Mouse (Mus musculus) MEL (cell line): ENCODE results near the gene Lipk. TPM values are rescaled to one million over a fixed set of nuclear protein-coding genes. Genes with fewer than 3 reads are reported as not detected.
A peak's percentile ranks its signal among the peaks of the same experiment; 100 is the strongest.

ENCODE experiments used
- DNase-seq: peaks from one replicate; pipeline ENCODE4 v3.0.0; 2011; ENCODE audit warnings: low read depth, low spot score
- H3K27ac ChIP-seq: 2 replicates; pipeline ENCODE4 v1.5.1; 2012; ENCODE audit warnings: low read depth, mild to moderate bottlenecking, control low read depth, low read length, moderate library complexity; ENCODE audit not compliant: control insufficient read depth
- H3K27me3 ChIP-seq, 2 experiments: fragments of 150-350 bp in 1 of 2; sonication (generic) in 1 of 2; 2 replicates each; pipeline ENCODE4 v1.6.1; 2012; ENCODE audit warnings: low read length in 2 of 2, mild to moderate bottlenecking in 2 of 2, improper control_type of control experiment in 1 of 2, moderate library complexity in 1 of 2; ENCODE audit not compliant: insufficient read depth in 2 of 2, control insufficient read depth in 1 of 2
- H3K36me3 ChIP-seq, 2 experiments: 2 replicates each; pipeline ENCODE4 v1.6.1; 2012 to 2014; ENCODE audit warnings: low read length in 2 of 2, improper control_type of control experiment in 1 of 2, inconsistent platforms in 1 of 2, mild to moderate bottlenecking in 1 of 2; ENCODE audit not compliant: insufficient read depth in 2 of 2, control insufficient read depth in 1 of 2
- H3K4me1 ChIP-seq, 2 experiments: fragments of 150-350 bp in 1 of 2; sonication (generic) in 1 of 2; 2 replicates each; pipeline ENCODE4 v1.6.1; 2012; ENCODE audit warnings: low read length in 2 of 2, improper control_type of control experiment in 1 of 2, mild to moderate bottlenecking in 1 of 2; ENCODE audit not compliant: insufficient read depth in 2 of 2, control insufficient read depth in 1 of 2
- H3K4me3 ChIP-seq, 2 experiments: fragments of 150-350 bp in 1 of 2; sonication (generic) in 1 of 2; 2 replicates each; pipeline ENCODE4 v1.5.1; 2012; ENCODE audit warnings: low read depth in 2 of 2, low read length in 2 of 2, mild to moderate bottlenecking in 2 of 2, moderate library complexity in 2 of 2, control low read depth in 1 of 2, improper control_type of control experiment in 1 of 2; ENCODE audit not compliant: control insufficient read depth in 1 of 2, insufficient read depth in 1 of 2
- H3K79me2 ChIP-seq: 2 replicates; pipeline ENCODE4 v1.6.1; 2012; ENCODE audit warnings: mild to moderate bottlenecking, low read length, moderate library complexity; ENCODE audit not compliant: control insufficient read depth, poor library complexity, insufficient read depth
- H3K9ac ChIP-seq: 2 replicates; pipeline ENCODE4 v1.6.1; 2012; ENCODE audit warnings: low read depth, mild to moderate bottlenecking, control low read depth, low read length, moderate library complexity; ENCODE audit not compliant: control insufficient read depth, poor library complexity, severe bottlenecking
- H3K9me3 ChIP-seq: fragments of 150-350 bp; sonication (generic); replicated peaks from 2 replicates; pipeline ENCODE4 v1.6.1; 2012; ENCODE audit warnings: mild to moderate bottlenecking, low read length, improper control_type of control experiment, moderate library complexity; ENCODE audit not compliant: insufficient read depth
- BHLHE40 ChIP-seq: IDR thresholded peaks from 2 replicates; pipeline ENCODE4 v1.6.1; 2012; ENCODE audit warnings: low read depth, mild to moderate bottlenecking, inconsistent platforms, low read length, improper control_type of control experiment, borderline replicate concordance
- CTCF ChIP-seq, 3 experiments: IDR thresholded peaks in 2 of 3; conservative IDR thresholded peaks in 1 of 3; 2 replicates each; pipeline ENCODE4 v1.5.1; 2011 to 2012; ENCODE audit warnings: low read length in 3 of 3, low read depth in 2 of 3, mild to moderate bottlenecking in 2 of 3, improper control_type of control experiment in 1 of 3, inconsistent platforms in 1 of 3, mixed read lengths in 1 of 3, moderate library complexity in 1 of 3; ENCODE audit not compliant: control insufficient read depth in 1 of 3, insufficient read depth in 1 of 3, poor library complexity in 1 of 3, severe bottlenecking in 1 of 3
- E2F4 ChIP-seq: IDR thresholded peaks from 2 replicates; pipeline ENCODE4 v1.6.1; 2011; ENCODE audit warnings: low read depth, low read length, improper control_type of control experiment, borderline replicate concordance
- ELF1 ChIP-seq: IDR thresholded peaks from 2 replicates; pipeline ENCODE4 v1.6.1; 2014; ENCODE audit warnings: low read depth, mild to moderate bottlenecking, inconsistent platforms, low read length, improper control_type of control experiment, moderate library complexity
- EP300 ChIP-seq, 2 experiments: IDR thresholded peaks; 2 replicates each; pipeline ENCODE4 v1.6.1; 2011; ENCODE audit warnings: improper control_type of control experiment in 2 of 2, low read length in 2 of 2, low read depth in 1 of 2, mild to moderate bottlenecking in 1 of 2
- ETS1 ChIP-seq: IDR thresholded peaks from 2 replicates; pipeline ENCODE4 v1.6.1; 2012; ENCODE audit warnings: low read depth, mild to moderate bottlenecking, inconsistent platforms, low read length, improper control_type of control experiment, moderate library complexity
- GATA1 ChIP-seq: IDR thresholded peaks from 2 replicates; pipeline ENCODE4 v1.6.1; 2011; ENCODE audit warnings: low read depth, low read length, improper control_type of control experiment
- JUND ChIP-seq: IDR thresholded peaks from 2 replicates; pipeline ENCODE4 v1.6.1; 2011; ENCODE audit warnings: low read depth, mild to moderate bottlenecking, improper control_type of control experiment, low read length
- NELFE ChIP-seq: IDR thresholded peaks from 2 replicates; pipeline ENCODE4 v1.6.1; 2011; ENCODE audit warnings: low read depth, low read length, improper control_type of control experiment
- POLR2AphosphoS5 ChIP-seq: IDR thresholded peaks from 2 replicates; pipeline ENCODE4 v1.6.1; 2012; ENCODE audit warnings: low read depth, borderline replicate concordance, mild to moderate bottlenecking, inconsistent platforms, low read length, moderate library complexity, mixed read lengths
- SIN3A ChIP-seq: IDR thresholded peaks from 2 replicates; pipeline ENCODE4 v1.6.1; 2012; ENCODE audit warnings: low read length, improper control_type of control experiment, inconsistent platforms
- TBP ChIP-seq: IDR thresholded peaks from 2 replicates; pipeline ENCODE4 v1.8.0; 2011; ENCODE audit warnings: low read depth, low read length, improper control_type of control experiment
- TCF12 ChIP-seq: IDR thresholded peaks from 2 replicates; pipeline ENCODE4 v1.6.1; 2014; ENCODE audit warnings: low read depth, mild to moderate bottlenecking, inconsistent platforms, low read length, improper control_type of control experiment, moderate library complexity
- USF2 ChIP-seq, 2 experiments: IDR thresholded peaks; 2 replicates each; pipeline ENCODE4 v1.6.1; 2011 to 2012; ENCODE audit warnings: improper control_type of control experiment in 2 of 2, low read length in 2 of 2, borderline replicate concordance in 1 of 2, inconsistent platforms in 1 of 2, low read depth in 1 of 2, mild to moderate bottlenecking in 1 of 2; ENCODE audit not compliant: insufficient read depth in 1 of 2
- ZC3H11A ChIP-seq: IDR thresholded peaks from 2 replicates; pipeline ENCODE4 v1.6.1; 2012; ENCODE audit warnings: low read depth, mild to moderate bottlenecking, inconsistent platforms, low read length, improper control_type of control experiment
- ZNF384 ChIP-seq: IDR thresholded peaks from 2 replicates; pipeline ENCODE4 v1.6.1; 2012; ENCODE audit warnings: low read depth, mild to moderate bottlenecking, inconsistent platforms, low read length, improper control_type of control experiment
- polyA plus RNA-seq, 2 experiments: library from polyadenylated mRNA; stranded (reverse) in 1 of 2; unstranded in 1 of 2; fragments of >175 nt in 1 of 2; fragments of >200 nt in 1 of 2; gene quantifications; 2 replicates each; pipeline versions ENCODE4 v1.2.1 to v1.2.4; 2012; ENCODE audit warnings: low replicate concordance in 2 of 2, low read depth in 1 of 2; ENCODE audit not compliant: insufficient read length in 2 of 2, insufficient read depth in 1 of 2, missing spikeins in 1 of 2
- total RNA-seq: library from RNA; depleted of rRNA; stranded (reverse); fragments of 300-350 nt; gene quantifications from 2 replicates; pipeline ENCODE4 v1.2.3, GENCODE M21; 2012

Lipk gene
- total and polyA plus RNA-seq, 3 experiments = not detected

GRCm38 (mm10) chr19:34051502-34051901 lies 43.4 kb downstream of the Lipk start:
- TF ChIP-seq TCF12 (no peak), TBP (no peak), ZC3H11A (no peak), ELF1 (no peak), POLR2AphosphoS5 (no peak), SIN3A (no peak), JUND (no peak), NELFE (no peak), E2F4 (no peak), ZNF384 (no peak), CTCF (IDR thresholded peaks at IDR 0.05 in 2 of 3, conservative IDR thresholded peaks at IDR 0.05 in 1 of 3; ENCODE audit: control insufficient read depth in 1 of 3, insufficient read depth in 1 of 3, low read depth in 2 of 3, low read length in 3 of 3, poor library complexity in 1 of 3, severe bottlenecking in 1 of 3) (no peak), GATA1 (no peak)
- DNase-seq = no peak
- no peak overlapping the region for H3K27ac ChIP-seq
- H3K36me3 ChIP-seq = no peaks in the 10 kb centered on the region
- no peaks in the 10 kb centered on the region for H3K4me1 ChIP-seq
- H3K9me3 ChIP-seq = no peaks in the 10 kb centered on the region
- no peaks in the 10 kb centered on the region for H3K79me2 ChIP-seq
- H3K4me3 ChIP-seq = no peak overlapping the region
- H3K27me3 ChIP-seq = no peaks in the 10 kb centered on the region
- H3K9ac ChIP-seq = no peak overlapping the region

GRCm38 (mm10) chr19:34063547-34063946 lies 55.5 kb downstream of the Lipk start:
- Histone ChIP-seq H3K9ac (no peak overlapping the region), H3K79me2 (no peaks in the 10 kb centered on the region), H3K4me3 (no peak overlapping the region)
- peak; percentile 47 for DNase-seq
- no peak for TF ChIP-seq USF2 (IDR thresholded peaks at IDR 0.05; ENCODE audit: borderline replicate concordance in 1 of 2, insufficient read depth in 1 of 2, low read depth in 1 of 2, low read length in 2 of 2)
- peak; percentile 26; the same call in 1 of the 2 replicates for TF ChIP-seq TCF12
- no peak for TF ChIP-seq BHLHE40
- peak; percentile 71 for TF ChIP-seq GATA1
- TF ChIP-seq EP300 (IDR thresholded peaks at IDR 0.05; ENCODE audit: low read depth in 1 of 2, low read length in 2 of 2) = peak; percentile 58 to 60
- TF ChIP-seq CTCF (IDR thresholded peaks at IDR 0.05 in 2 of 3, conservative IDR thresholded peaks at IDR 0.05 in 1 of 3; ENCODE audit: control insufficient read depth in 1 of 3, insufficient read depth in 1 of 3, low read depth in 2 of 3, low read length in 3 of 3, poor library complexity in 1 of 3, severe bottlenecking in 1 of 3) = no peak
- TF ChIP-seq ETS1 = peak; percentile 78
- TF ChIP-seq, all 39 proteins: peak for 4
- 0 out of 4 replicates have a peak, but pooled peaks cover 0 to 2% of the 10 kb centered on the region in 2 experiments for H3K36me3 ChIP-seq
- no peak overlapping the region for H3K27ac ChIP-seq
- H3K4me1 ChIP-seq = no peaks in the 10 kb centered on the region
- H3K9me3 ChIP-seq = no peaks in the 10 kb centered on the region
- no peaks in the 10 kb centered on the region for H3K27me3 ChIP-seq
